Mouse (Mus musculus): ENCODE measurements around the gene Tmem178b.

GRCm38 (mm10) chr6:40220634-40221120 is 347.6 kb downstream of the Tmem178b start:
- TF ChIP-seq POLR2A (IDR thresholded peaks at IDR 0.05; ENCODE audit: insufficient read depth, low read length) (no peak), CTCF (IDR thresholded peaks at IDR 0.05; ENCODE audit: low read depth, low read length) (no peak)

All from ES-Bruce4 (cell line).